Mouse (Mus musculus): Measurements from ENCODE around the gene Tmem216. TPM values are rescaled to one million over a fixed set of nuclear protein-coding genes. Genes with fewer than 3 reads are reported as not detected.

Gene Tmem216
- polyA plus RNA-seq, 1 experiment from 2014 or later: 58.2 TPM

Other genes starting within 250 kb of the Tmem216 start
- 11.4 and 15.5 TPM in 2 replicates for gene Syt7, start 167.1 kb downstream of the Tmem216 start, polyA plus RNA-seq (2014; fragmentation: Nextera tagmentation; extraction: Ambion mirVana)
- 0.66 and 0.75 TPM in 2 replicates for gene Lrrc10b, start 98.8 kb downstream of the Tmem216 start, polyA plus RNA-seq (2014; fragmentation: Nextera tagmentation; extraction: Ambion mirVana)
- 0.32 and 1.0 TPM in 2 replicates for gene Ppp1r32, start 73.3 kb downstream of the Tmem216 start, polyA plus RNA-seq (2014; fragmentation: Nextera tagmentation; extraction: Ambion mirVana)
- gene Cpsf7, start 31.0 kb downstream of the Tmem216 start, polyA plus RNA-seq (2014; fragmentation: Nextera tagmentation; extraction: Ambion mirVana): 61.7 and 67.5 TPM in 2 replicates
- 67.8 and 73.3 TPM in 2 replicates for gene Sdhaf2, start 30.1 kb downstream of the Tmem216 start, polyA plus RNA-seq (2014; fragmentation: Nextera tagmentation; extraction: Ambion mirVana)
- gene Cyb561a3, start 20.9 kb upstream of the Tmem216 start, polyA plus RNA-seq (2014; fragmentation: Nextera tagmentation; extraction: Ambion mirVana): 22.3 and 22.9 TPM in 2 replicates
- 34.9 and 40.8 TPM in 2 replicates for gene Tmem138, start 21.1 kb upstream of the Tmem216 start, polyA plus RNA-seq (2014; fragmentation: Nextera tagmentation; extraction: Ambion mirVana)
- 176 and 245 TPM in 2 replicates for gene Ddb1, start 49.1 kb upstream of the Tmem216 start, polyA plus RNA-seq (2014; fragmentation: Nextera tagmentation; extraction: Ambion mirVana)
- gene Tkfc, start 49.4 kb upstream of the Tmem216 start, polyA plus RNA-seq (2014; fragmentation: Nextera tagmentation; extraction: Ambion mirVana): 29.4 and 30.5 TPM in 2 replicates
- 1.2 and 1.7 TPM in 2 replicates for gene Vwce, start 78.0 kb upstream of the Tmem216 start, polyA plus RNA-seq (2014; fragmentation: Nextera tagmentation; extraction: Ambion mirVana)
- not detected in 2 replicates for gene Pga5, start 121.8 kb upstream of the Tmem216 start, polyA plus RNA-seq (2014; fragmentation: Nextera tagmentation; extraction: Ambion mirVana)
- 23.1 and 31.1 TPM in 2 replicates for gene Vps37c, start 132.5 kb upstream of the Tmem216 start, polyA plus RNA-seq (2014; fragmentation: Nextera tagmentation; extraction: Ambion mirVana)
- gene Cd5, start 182.8 kb upstream of the Tmem216 start, polyA plus RNA-seq (2014; fragmentation: Nextera tagmentation; extraction: Ambion mirVana): 0.44 TPM in 1 of 2 replicates, not detected in the other